Mouse (Mus musculus): ENCODE measurements around the gene Mitf. TPM values are rescaled to one million over a fixed set of nuclear protein-coding genes. Genes with fewer than 3 reads are reported as not detected.

Mitf gene
- polyA plus RNA-seq (2012), result not detected in 2 replicates

DNA sequence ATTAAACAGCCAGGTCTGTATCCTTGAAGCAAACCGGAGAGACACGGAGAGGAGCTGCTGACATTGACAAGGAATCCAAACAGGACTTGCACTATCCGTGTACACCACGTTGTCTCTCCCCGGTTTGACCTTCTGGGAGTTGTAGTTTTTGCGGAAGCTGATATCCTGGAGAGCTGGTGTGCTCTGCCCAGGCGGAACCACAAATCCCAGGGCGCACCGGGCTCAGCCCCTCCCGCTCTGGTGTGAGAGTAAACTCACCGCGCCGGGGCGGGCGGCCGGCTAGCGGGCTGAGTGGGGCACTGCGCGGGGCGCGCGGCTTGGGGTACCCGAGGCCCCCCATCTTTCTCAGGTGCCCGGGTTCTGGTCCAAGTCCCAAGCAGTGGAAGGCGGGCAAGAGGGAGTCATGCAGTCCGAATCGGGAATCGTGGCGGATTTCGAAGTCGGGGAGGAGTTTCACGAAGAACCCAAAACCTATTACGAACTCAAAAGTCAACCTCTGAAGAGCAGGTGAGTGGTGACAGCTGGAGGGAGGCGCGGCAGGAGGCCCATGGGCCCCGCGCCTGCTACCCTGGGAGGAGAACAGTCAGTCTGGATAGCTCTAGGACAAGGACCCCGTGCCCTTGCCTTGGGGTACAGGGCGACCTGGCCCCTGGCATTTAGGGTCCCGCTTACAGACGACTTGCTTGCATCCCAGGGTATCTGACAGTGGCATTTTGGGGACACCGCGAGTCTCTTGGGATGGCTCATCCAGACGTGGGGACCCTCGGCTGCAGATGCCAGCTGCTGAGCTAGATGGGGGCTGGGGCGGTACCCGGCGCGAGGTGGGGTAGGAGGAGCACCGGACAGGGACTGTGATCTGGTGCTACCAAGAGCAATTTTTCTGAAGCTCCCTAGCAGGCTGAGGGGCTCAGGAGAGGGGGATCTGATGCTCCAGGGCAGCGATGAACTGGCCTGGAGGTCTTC lies at the start of gene Mitf:
Mitf (plus strand) TSS at position 272 of the 963 bp plus-strand sequence.
- Histone ChIP-seq H3K36me3 (ENCODE audit: control insufficient read depth) (no peaks in the 10 kb centered on the region), H3K27me3 (ENCODE audit: control insufficient read depth) (no peaks in the 10 kb centered on the region), H3K4me3 (replicated peaks) (peak within 1 kb of the TSS; percentile 71), H3K9me3 (ENCODE audit: control insufficient read depth, low read length) (no peaks in the 10 kb centered on the region), H3K4me1 (ENCODE audit: control insufficient read depth) (peaks cover 19% of the 10 kb centered on the region)
- no peak for TF ChIP-seq TAL1 (IDR thresholded peaks at IDR 0.05; ENCODE audit: low read length)
- no peak for TF ChIP-seq GATA1 (IDR thresholded peaks at IDR 0.05; ENCODE audit: low read length)

DNA sequence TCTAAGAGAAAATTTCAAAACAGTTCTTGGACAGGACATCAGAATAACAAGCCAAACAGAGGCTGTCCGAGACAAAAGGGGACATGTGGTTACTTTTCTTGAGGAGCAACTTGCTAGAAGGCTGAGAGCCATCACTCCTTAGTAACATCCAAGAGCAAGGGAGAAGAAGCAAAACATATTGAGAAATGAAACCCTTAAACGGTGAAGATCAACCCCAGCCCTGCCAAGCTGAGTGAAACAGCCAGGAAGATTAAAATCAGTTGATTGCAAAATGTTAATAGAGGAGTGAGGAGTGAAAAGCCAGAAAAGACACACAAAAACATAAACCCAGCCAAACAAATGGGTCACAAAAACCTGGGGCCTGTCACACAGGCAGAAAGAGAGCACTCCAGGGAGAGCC lies 49.5 kb upstream of the Mitf start:
- no peak for TF ChIP-seq TAL1 (IDR thresholded peaks at IDR 0.05; ENCODE audit: low read length)
- no peaks in the 10 kb centered on the region for H3K27me3 ChIP-seq (ENCODE audit: control insufficient read depth)
- no peaks in the 10 kb centered on the region for H3K36me3 ChIP-seq (ENCODE audit: control insufficient read depth)
- no peaks in the 10 kb centered on the region for H3K9me3 ChIP-seq (ENCODE audit: control insufficient read depth, low read length)
- no peak overlapping the region for H3K4me3 ChIP-seq (replicated peaks)
- no peaks in the 10 kb centered on the region for H3K4me1 ChIP-seq (ENCODE audit: control insufficient read depth)

DNA sequence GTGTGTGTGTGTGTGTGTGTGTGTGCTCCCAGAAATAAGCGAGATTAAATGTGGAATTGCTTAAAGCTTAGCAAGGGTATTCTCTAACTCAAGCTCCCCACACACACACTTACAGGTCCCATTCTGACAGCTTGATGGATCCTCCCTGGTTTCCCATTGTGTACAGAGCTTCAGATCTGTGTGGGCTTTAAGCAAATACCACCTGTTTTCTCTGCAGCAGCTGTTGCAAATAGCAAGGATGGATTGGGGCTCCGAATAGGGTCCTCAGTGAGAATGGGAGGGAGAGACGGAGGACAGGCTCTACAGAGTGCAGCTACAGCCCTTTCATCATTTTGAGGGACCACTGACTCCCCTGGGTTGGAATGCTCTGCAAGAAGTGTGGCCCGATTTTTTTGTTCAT lies 48.0 kb upstream of the Mitf start:
- Histone ChIP-seq H3K4me3 (replicated peaks) (no peak overlapping the region), H3K9me3 (ENCODE audit: control insufficient read depth, low read length) (no peaks in the 10 kb centered on the region), H3K36me3 (ENCODE audit: control insufficient read depth) (no peaks in the 10 kb centered on the region), H3K4me1 (ENCODE audit: control insufficient read depth) (no peaks in the 10 kb centered on the region), H3K27me3 (ENCODE audit: control insufficient read depth) (no peaks in the 10 kb centered on the region)
- TF ChIP-seq GATA1 (IDR thresholded peaks at IDR 0.05; ENCODE audit: low read length) (no peak), TAL1 (IDR thresholded peaks at IDR 0.05; ENCODE audit: low read length) (no peak)

DNA sequence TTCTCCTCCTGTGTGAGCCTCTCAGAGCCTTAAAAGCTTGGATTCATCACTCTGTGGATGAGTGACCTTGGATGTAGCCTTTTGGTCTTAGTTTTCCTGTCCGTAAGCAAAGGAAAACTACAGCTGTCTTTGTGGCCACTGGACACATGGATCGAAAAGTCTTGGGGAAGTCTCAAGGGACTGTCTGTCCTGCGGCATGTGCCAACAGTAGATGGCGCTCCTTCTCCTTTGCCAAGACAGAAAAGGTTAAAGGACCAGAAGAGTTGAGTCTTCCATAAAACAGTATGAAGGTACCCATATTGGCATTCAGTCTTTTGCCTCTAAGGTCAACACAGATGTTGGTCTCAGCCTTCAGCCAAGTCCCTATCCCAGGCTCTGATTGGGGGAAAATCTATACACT lies 47.6 kb upstream of the Mitf start:
- Histone ChIP-seq H3K36me3 (ENCODE audit: control insufficient read depth) (no peaks in the 10 kb centered on the region), H3K27me3 (ENCODE audit: control insufficient read depth) (no peaks in the 10 kb centered on the region), H3K9me3 (ENCODE audit: control insufficient read depth, low read length) (no peaks in the 10 kb centered on the region), H3K4me1 (ENCODE audit: control insufficient read depth) (no peaks in the 10 kb centered on the region), H3K4me3 (replicated peaks) (no peak overlapping the region)
- TF ChIP-seq GATA1 (IDR thresholded peaks at IDR 0.05; ENCODE audit: low read length) (no peak), TAL1 (IDR thresholded peaks at IDR 0.05; ENCODE audit: low read length) (no peak)

DNA sequence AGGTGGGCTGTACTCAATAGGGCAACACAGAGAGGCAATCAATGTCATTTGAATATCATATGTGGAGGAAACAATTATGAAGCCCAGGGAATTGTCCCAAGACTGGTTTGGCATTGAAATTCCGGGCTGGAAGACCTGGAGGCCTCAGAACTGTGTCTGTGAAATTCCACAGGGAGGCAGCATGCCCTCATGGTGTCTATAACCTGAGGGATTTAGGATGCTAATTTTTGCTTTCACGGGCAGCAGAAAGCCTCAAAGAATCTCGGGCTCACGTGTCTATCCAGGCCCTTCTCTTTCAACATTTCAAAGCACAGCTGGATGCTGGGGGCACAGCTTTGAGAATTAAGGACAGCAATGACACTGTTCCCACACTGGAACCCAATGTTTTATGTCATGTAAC lies 45.5 kb upstream of the Mitf start:
- no peak overlapping the region for H3K4me3 ChIP-seq (replicated peaks)
- H3K9me3 ChIP-seq (ENCODE audit: control insufficient read depth, low read length), result no peaks in the 10 kb centered on the region
- no peaks in the 10 kb centered on the region for H3K4me1 ChIP-seq (ENCODE audit: control insufficient read depth)
- no peaks in the 10 kb centered on the region for H3K36me3 ChIP-seq (ENCODE audit: control insufficient read depth)
- H3K27me3 ChIP-seq (ENCODE audit: control insufficient read depth), result no peaks in the 10 kb centered on the region
- no peak for TF ChIP-seq TAL1 (IDR thresholded peaks at IDR 0.05; ENCODE audit: low read length)
- TF ChIP-seq GATA1 (IDR thresholded peaks at IDR 0.05; ENCODE audit: low read length), result no peak

DNA sequence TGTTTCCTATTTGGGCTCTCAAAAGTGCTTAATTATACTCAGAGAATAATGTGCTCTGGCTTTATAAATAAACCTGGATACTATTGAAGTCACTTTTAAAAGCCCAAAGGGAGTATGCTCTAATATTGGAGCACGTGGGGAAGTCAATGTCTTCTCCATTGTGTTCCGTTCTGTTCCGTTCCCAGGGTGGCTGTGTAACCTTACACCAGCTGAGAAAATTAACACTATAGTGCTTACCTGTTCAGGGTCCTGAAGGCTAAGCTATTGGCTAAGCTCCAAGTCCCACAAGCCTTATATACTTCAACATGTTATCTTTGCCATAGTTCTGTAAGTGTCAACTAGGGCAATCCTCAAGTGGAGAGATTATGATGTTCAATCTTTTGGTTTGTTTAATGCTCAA lies 42.9 kb upstream of the Mitf start:
- Histone ChIP-seq H3K4me1 (ENCODE audit: control insufficient read depth) (no peaks in the 10 kb centered on the region), H3K4me3 (replicated peaks) (no peak overlapping the region), H3K27me3 (ENCODE audit: control insufficient read depth) (no peaks in the 10 kb centered on the region), H3K36me3 (ENCODE audit: control insufficient read depth) (no peaks in the 10 kb centered on the region), H3K9me3 (ENCODE audit: control insufficient read depth, low read length) (no peaks in the 10 kb centered on the region)
- no peak for TF ChIP-seq TAL1 (IDR thresholded peaks at IDR 0.05; ENCODE audit: low read length)
- TF ChIP-seq GATA1 (IDR thresholded peaks at IDR 0.05; ENCODE audit: low read length), result no peak

DNA sequence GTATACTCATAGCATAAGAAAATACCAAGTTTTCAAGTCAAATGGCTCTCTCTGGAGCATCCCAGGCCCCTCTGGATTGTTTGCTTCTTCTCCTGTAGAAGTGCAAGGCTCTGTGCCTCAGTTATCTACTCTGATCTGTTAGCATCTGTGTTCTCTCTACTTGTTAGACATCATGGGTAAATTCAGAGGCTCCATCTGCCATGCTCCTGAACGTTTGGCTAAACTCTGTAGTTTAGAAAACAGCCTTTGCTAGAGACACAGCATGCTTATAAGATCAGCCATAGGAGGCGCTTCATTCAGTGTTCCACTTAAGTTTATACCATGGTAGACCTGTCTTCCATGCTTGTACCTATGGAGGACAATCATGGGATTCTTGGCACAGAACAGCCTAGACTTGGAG lies 39.0 kb upstream of the Mitf start:
- TF ChIP-seq GATA1 (IDR thresholded peaks at IDR 0.05; ENCODE audit: low read length), result no peak
- TF ChIP-seq TAL1 (IDR thresholded peaks at IDR 0.05; ENCODE audit: low read length), result no peak
- Histone ChIP-seq H3K27me3 (ENCODE audit: control insufficient read depth) (no peaks in the 10 kb centered on the region), H3K9me3 (ENCODE audit: control insufficient read depth, low read length) (no peaks in the 10 kb centered on the region), H3K36me3 (ENCODE audit: control insufficient read depth) (no peaks in the 10 kb centered on the region), H3K4me3 (replicated peaks) (no peak overlapping the region), H3K4me1 (ENCODE audit: control insufficient read depth) (no peaks in the 10 kb centered on the region)

DNA sequence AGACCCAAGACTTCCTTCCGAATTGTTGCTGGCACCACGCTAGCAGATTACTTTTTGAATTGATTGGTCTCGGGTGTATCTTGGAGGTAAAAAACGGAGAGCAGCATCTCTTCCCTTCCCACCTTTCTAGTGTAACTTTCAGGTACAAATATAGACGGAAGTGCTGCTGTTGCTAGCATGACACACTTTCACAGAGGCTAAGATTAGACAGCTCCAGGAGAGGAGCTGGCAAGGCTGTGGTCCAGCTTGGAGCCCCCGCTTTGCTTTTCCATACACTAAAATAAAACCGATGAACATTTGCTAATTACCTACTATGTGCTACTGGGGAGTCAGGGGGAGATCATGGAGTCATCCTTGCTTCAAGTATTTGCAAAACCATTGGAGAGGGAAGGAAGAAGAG lies 37.3 kb upstream of the Mitf start:
- TF ChIP-seq GATA1 (IDR thresholded peaks at IDR 0.05; ENCODE audit: low read length), result no peak
- TF ChIP-seq TAL1 (IDR thresholded peaks at IDR 0.05; ENCODE audit: low read length), result no peak
- Histone ChIP-seq H3K27me3 (ENCODE audit: control insufficient read depth) (no peaks in the 10 kb centered on the region), H3K9me3 (ENCODE audit: control insufficient read depth, low read length) (no peaks in the 10 kb centered on the region), H3K4me1 (ENCODE audit: control insufficient read depth) (no peaks in the 10 kb centered on the region), H3K36me3 (ENCODE audit: control insufficient read depth) (no peaks in the 10 kb centered on the region), H3K4me3 (replicated peaks) (no peak overlapping the region)

DNA sequence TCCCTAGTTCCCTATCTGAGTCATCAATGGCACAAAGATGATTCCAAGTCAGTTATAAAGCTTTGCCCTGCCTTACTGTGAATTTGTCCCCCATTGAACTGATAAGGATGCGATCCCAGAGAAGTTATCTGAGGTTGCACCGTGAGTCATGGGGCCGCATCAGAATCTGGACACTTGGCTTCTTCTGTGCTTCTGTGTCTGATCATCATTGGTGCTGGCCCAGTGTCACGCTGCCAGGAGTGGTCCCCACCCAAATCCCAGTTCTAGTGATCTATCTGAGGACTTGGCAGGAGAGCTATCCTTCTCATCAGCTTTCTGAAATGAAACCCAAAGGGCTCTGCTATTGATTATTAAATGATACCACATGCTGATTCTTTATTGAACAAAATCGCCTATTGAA lies 25.5 kb upstream of the Mitf start:
- H3K4me3 ChIP-seq (replicated peaks), result no peak overlapping the region
- no peaks in the 10 kb centered on the region for H3K9me3 ChIP-seq (ENCODE audit: control insufficient read depth, low read length)
- no peaks in the 10 kb centered on the region for H3K4me1 ChIP-seq (ENCODE audit: control insufficient read depth)
- no peaks in the 10 kb centered on the region for H3K36me3 ChIP-seq (ENCODE audit: control insufficient read depth)
- TF ChIP-seq TAL1 (IDR thresholded peaks at IDR 0.05; ENCODE audit: low read length) (no peak), GATA1 (IDR thresholded peaks at IDR 0.05; ENCODE audit: low read length) (no peak)
- H3K27me3 ChIP-seq (ENCODE audit: control insufficient read depth), result no peaks in the 10 kb centered on the region
